Mouse (Mus musculus): ENCODE measurements at regions not wholly inside any gene's neighbourhood (a gene's known extent, or its start where the extent isn't known, plus 50 kb on each side); places are given as distances from the start of the nearest gene placed in this dataset.

GRCm38 (mm10) chr12:26244701-26245100 is 170.4 kb downstream of the Rnf144a start:
- no peak for DNase-seq (ENCODE audit: low spot score in 2 of 2)

GRCm38 (mm10) chr12:26227557-26228020 is 187.5 kb downstream of the Rnf144a start:
- DNase-seq (ENCODE audit: low spot score in 2 of 2), result no peak

- peak in 1 of 2 experiments; percentile 42 for DNase-seq (ENCODE audit: low spot score in 2 of 2)
These were observed 188.7 kb downstream of the Rnf144a start for GRCm38 (mm10) chr12:26226363-26226762.

- DNase-seq (ENCODE audit: low spot score in 2 of 2), result no peak
These were observed 202.6 kb downstream of the Rnf144a start for GRCm38 (mm10) chr12:26212447-26212846.

GRCm38 (mm10) chr12:26211423-26211822 is 203.6 kb downstream of the Rnf144a start:
- no peak for DNase-seq (ENCODE audit: low spot score in 2 of 2)

GRCm38 (mm10) chr12:26206751-26207150 is 208.3 kb downstream of the Rnf144a start:
- DNase-seq (ENCODE audit: low spot score in 2 of 2), result no peak

- DNase-seq (ENCODE audit: low spot score in 2 of 2), result no peak
These were observed 209.0 kb downstream of the Rnf144a start for GRCm38 (mm10) chr12:26206036-26206435.

- no peak for DNase-seq (ENCODE audit: low spot score in 2 of 2)
These were observed 223.0 kb downstream of the Rnf144a start for GRCm38 (mm10) chr12:26191982-26192576.

- DNase-seq (ENCODE audit: low spot score in 2 of 2), result no peak
These were observed 223.6 kb downstream of the Rnf144a start for GRCm38 (mm10) chr12:26191268-26191981.

GRCm38 (mm10) chr12:26188996-26189395 is 226.1 kb downstream of the Rnf144a start:
- DNase-seq (ENCODE audit: low spot score in 2 of 2), result no peak

GRCm38 (mm10) chr12:26187091-26187862 is 227.8 kb downstream of the Rnf144a start:
- DNase-seq (ENCODE audit: low spot score in 2 of 2), result peak; percentile 49 to 68

- peak in 1 of 2 experiments; percentile 29 for DNase-seq (ENCODE audit: low spot score in 2 of 2)
These were observed 230.2 kb downstream of the Rnf144a start for GRCm38 (mm10) chr12:26184701-26185460.

GRCm38 (mm10) chr12:26183021-26183420 is 232.0 kb downstream of the Rnf144a start:
- DNase-seq (ENCODE audit: low spot score in 2 of 2), result no peak

GRCm38 (mm10) chr12:26180846-26181245 is 234.2 kb downstream of the Rnf144a start:
- DNase-seq (ENCODE audit: low spot score in 2 of 2), result peak; percentile 38 to 40

- DNase-seq (ENCODE audit: low spot score in 2 of 2), result no peak
These were observed 238.8 kb downstream of the Rnf144a start for GRCm38 (mm10) chr12:26176231-26176662.

- no peak for DNase-seq (ENCODE audit: low spot score in 2 of 2)
These were observed 251.6 kb downstream of the Rnf144a start for GRCm38 (mm10) chr12:26163416-26163815.

GRCm38 (mm10) chr12:26160861-26161615 is 254.0 kb downstream of the Rnf144a start:
- DNase-seq (ENCODE audit: low spot score in 2 of 2), result no peak

- no peak for DNase-seq (ENCODE audit: low spot score in 2 of 2)
These were observed 262.1 kb downstream of the Rnf144a start for GRCm38 (mm10) chr12:26152992-26153391.

GRCm38 (mm10) chr12:26146336-26146735 is 268.7 kb downstream of the Rnf144a start:
- no peak for DNase-seq (ENCODE audit: low spot score in 2 of 2)

GRCm38 (mm10) chr12:26145085-26145714 is 269.9 kb downstream of the Rnf144a start:
- no peak for DNase-seq (ENCODE audit: low spot score in 2 of 2)
